ENCODE assay signal across 38 mouse cellular contexts in the genomic region with DNA sequence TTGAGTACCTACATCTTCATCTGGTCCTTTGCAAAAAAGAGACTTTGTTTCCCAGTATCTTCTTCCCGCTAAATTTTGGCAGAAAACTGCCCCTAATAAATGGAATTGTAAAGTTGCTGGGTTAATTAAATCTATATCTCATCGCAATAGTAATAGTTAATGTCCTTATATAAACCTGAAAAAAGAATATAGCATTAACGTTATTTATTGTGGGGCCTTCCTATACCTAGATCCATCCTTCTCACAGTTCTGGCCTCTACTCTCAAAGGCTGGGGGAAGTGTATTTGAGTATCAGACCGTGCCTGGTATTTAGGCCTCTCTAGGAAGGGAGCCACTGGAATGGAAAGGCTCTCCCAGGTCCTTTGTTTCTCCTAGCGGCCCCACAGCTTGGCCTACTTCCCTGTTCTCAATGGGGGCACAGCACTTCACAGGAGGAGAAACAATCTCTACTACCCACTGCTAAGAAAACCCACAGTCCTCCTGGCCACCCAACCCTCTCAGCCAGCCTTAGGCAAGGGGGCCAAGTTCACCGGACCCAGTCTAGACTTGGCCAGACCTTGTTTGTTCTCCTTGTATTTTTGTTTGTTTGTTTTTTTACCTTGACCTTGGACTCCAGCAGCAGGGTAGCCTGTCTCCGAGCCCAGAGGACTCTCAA. TPM values are rescaled to one million over a fixed set of nuclear protein-coding genes. Genes with fewer than 3 reads are reported as not detected.
DNase-seq lines count a peak whose midpoint lies in the region; ATAC-seq and TF ChIP-seq lines count a peak whose summit lies in the region.
"Had no signal": no experiment of that assay in that cellular context is flagged by ENCODE, and none has a peak within 500 bp of the region (broad histone marks: within the 10 kb centered on the region; RNA-seq: fewer than 3 reads in every experiment).

No protein-coding gene starts in this region.

- TF ChIP-seq CTCF in hindbrain, postnatal 0 days (IDR thresholded peaks at IDR 0.05; ENCODE audit: low read depth) = no peak

- H3K9ac ChIP-seq in hindbrain, postnatal 0 days (replicated peaks; ENCODE audit: low read length) = no peak overlapping the region
- H3K9ac ChIP-seq in neural tube, embryonic 14.5 days (replicated peaks; ENCODE audit: low read depth, low read length) = no peak overlapping the region
- H3K9ac ChIP-seq: embryonic facial prominence, embryonic 12.5 days; heart, embryonic 13.5 days; hindbrain, embryonic 12.5 days; kidney, embryonic 15.5 days; limb, embryonic 15.5 days; liver, embryonic 13.5 days; midbrain, embryonic 15.5 days had no signal

- no peak overlapping the region for H3K27ac ChIP-seq in hindbrain, embryonic 10.5 days
- H3K27ac ChIP-seq in hindbrain, postnatal 0 days = no peak overlapping the region
- H3K27ac ChIP-seq in neural tube, embryonic 14.5 days (ENCODE audit: low read depth, low read length) = no peak overlapping the region
- H3K27ac ChIP-seq: embryonic facial prominence, embryonic 12.5 days; heart, embryonic 13.5 days; hindbrain, embryonic 12.5 days; kidney, embryonic 15.5 days; left cerebral cortex, adult 2 months; limb, embryonic 15.5 days; liver, embryonic 13.5 days; midbrain, embryonic 15.5 days; stomach, postnatal 0 days had no signal

- ATAC-seq in hindbrain, postnatal 0 days = no peak
- no peak for ATAC-seq in neural tube, embryonic 14.5 days (ENCODE audit: low read depth)
- ATAC-seq: forebrain, embryonic 16.5 days; lung, postnatal 0 days; midbrain, embryonic 15.5 days; Patski had no signal

- peaks cover 100% of the 10 kb centered on the region for H3K27me3 ChIP-seq in hindbrain, embryonic 10.5 days (ENCODE audit: insufficient read depth, poor library complexity, severe bottlenecking)
- peaks cover 94% of the 10 kb centered on the region for H3K27me3 ChIP-seq in hindbrain, postnatal 0 days (ENCODE audit: insufficient read depth, low read length)
- H3K27me3 ChIP-seq in neural tube, embryonic 14.5 days (ENCODE audit: control insufficient read depth, insufficient read depth, low read length) = peaks cover 54% of the 10 kb centered on the region

- no peaks in the 10 kb centered on the region for H3K36me3 ChIP-seq in hindbrain, embryonic 10.5 days
- H3K36me3 ChIP-seq in hindbrain, postnatal 0 days (ENCODE audit: insufficient read depth, low read length) = no peaks in the 10 kb centered on the region
- no peaks in the 10 kb centered on the region for H3K36me3 ChIP-seq in neural tube, embryonic 14.5 days (ENCODE audit: control insufficient read depth, insufficient read depth, low read length)
- H3K36me3 ChIP-seq: embryonic facial prominence, embryonic 12.5 days; heart, embryonic 13.5 days; hindbrain, embryonic 12.5 days; kidney, embryonic 15.5 days; limb, embryonic 15.5 days; liver, embryonic 13.5 days; midbrain, embryonic 15.5 days had no signal

- no peak overlapping the region for H3K4me2 ChIP-seq in hindbrain, postnatal 0 days (ENCODE audit: low read depth, low read length)
- H3K4me2 ChIP-seq in neural tube, embryonic 14.5 days (ENCODE audit: low read depth, low read length) = peak overlapping the region; percentile 20; the same call in 1 of the 2 replicates
- H3K4me2 ChIP-seq: embryonic facial prominence, embryonic 12.5 days; heart, embryonic 13.5 days; hindbrain, embryonic 12.5 days; kidney, embryonic 15.5 days; limb, embryonic 15.5 days; liver, embryonic 13.5 days; midbrain, embryonic 15.5 days had no signal

- no peaks in the 10 kb centered on the region for H3K9me3 ChIP-seq in hindbrain, embryonic 10.5 days
- H3K9me3 ChIP-seq in hindbrain, postnatal 0 days (ENCODE audit: low read length) = no peaks in the 10 kb centered on the region
- no peaks in the 10 kb centered on the region for H3K9me3 ChIP-seq in neural tube, embryonic 14.5 days (ENCODE audit: control insufficient read depth, low read length)
- H3K9me3 ChIP-seq: embryonic facial prominence, embryonic 12.5 days; heart, embryonic 13.5 days; hindbrain, embryonic 12.5 days; kidney, embryonic 15.5 days; limb, embryonic 15.5 days; liver, embryonic 13.5 days; midbrain, embryonic 15.5 days had no signal

- H3K4me3 ChIP-seq in hindbrain, embryonic 10.5 days = no peak overlapping the region
- H3K4me3 ChIP-seq in hindbrain, postnatal 0 days (ENCODE audit: low read length) = no peak overlapping the region
- no peak overlapping the region for H3K4me3 ChIP-seq in neural tube, embryonic 14.5 days (ENCODE audit: low read depth, low read length)
- H3K4me3 ChIP-seq: embryonic facial prominence, embryonic 12.5 days; heart, embryonic 13.5 days; hindbrain, embryonic 12.5 days; kidney, embryonic 15.5 days; left cerebral cortex, adult 2 months; limb, embryonic 15.5 days; liver, embryonic 13.5 days; megakaryocyte, embryonic 14.5 days; midbrain, embryonic 15.5 days had no signal

- 2% methylated on average over 7 of the region's 7 CpGs for WGBS in hindbrain, embryonic 10.5 days
- WGBS in hindbrain, postnatal 0 days = 2% methylated on average over 7 of the region's 7 CpGs
- 3% methylated on average over 7 of the region's 7 CpGs for WGBS in neural tube, embryonic 14.5 days

- DNase-seq in hindbrain, embryonic 10.5 days (ENCODE audit: low spot score) = peak; percentile 20
- DNase-seq in hindbrain, postnatal 0 days (ENCODE audit: low spot score) = no peak
- peak; percentile 14 for DNase-seq in embryo, embryonic 10 days (ENCODE audit: low spot score)
- peak; percentile 35 for DNase-seq in embryo, embryonic 9.5 days (ENCODE audit: extremely low spot score)
- DNase-seq in right cerebral cortex, adult 18-20 months = no peak
- no peak for DNase-seq in left cerebral cortex, adult 8-10 months (ENCODE audit: low spot score in 2 of 2)
- DNase-seq: adrenal gland, postnatal 10 days; cerebellum, adult 11 months; cerebellum, adult 9-11 months; heart, postnatal 10 days; kidney, adult 18-20 months; kidney, postnatal 25 days; liver, embryonic 13.5 days; lung, adult 18-20 months; lung, postnatal 4 days; spleen, adult 18-20 months; thymus, adult 18-20 months; thymus, postnatal 36 days had no signal

- peaks cover 12% of the 10 kb centered on the region for H3K4me1 ChIP-seq in hindbrain, embryonic 10.5 days (replicated peaks)
- H3K4me1 ChIP-seq in hindbrain, postnatal 0 days (ENCODE audit: insufficient read depth, low read length) = no peaks in the 10 kb centered on the region
- no peaks in the 10 kb centered on the region for H3K4me1 ChIP-seq in neural tube, embryonic 14.5 days (ENCODE audit: control insufficient read depth, insufficient read depth, low read length)
- H3K4me1 ChIP-seq: liver, embryonic 13.5 days had no signal

RNA-seq across cellular contexts. Expression of gene Hoxc13, which starts 2.2 kb away (rescaled TPM):
- 0.09 and 0.16 TPM in 2 replicates for polyA plus RNA-seq in hindbrain, embryonic 10.5 days (2016; fragmentation: Nextera tagmentation; extraction: Ambion mirVana)
- not detected in 2 replicates for total RNA-seq in hindbrain, postnatal 0 days (2014; rRNA removed)
- polyA plus RNA-seq in hindbrain, postnatal 0 days (2015; fragmentation: Nextera tagmentation; extraction: Ambion mirVana) = not detected in 2 replicates
- polyA plus RNA-seq in neural tube, embryonic 14.5 days (2014; fragmentation: Nextera tagmentation; extraction: Ambion mirVana) = not detected in 2 replicates
- not detected for total RNA-seq in left cerebral cortex, adult 8-10 months (2022)
- total RNA-seq: adrenal gland, postnatal 10 days; gastrocnemius, adult 8-10 months; gastrocnemius, postnatal 4 days; heart, adult 8-10 months; heart, postnatal 10 days; layer of hippocampus, adult 18-20 months; layer of hippocampus, postnatal 10 days; left cerebral cortex, adult 2 months; left cerebral cortex, postnatal 36 days; MEL had no signal
- polyA plus RNA-seq: forebrain, embryonic 16.5 days; kidney, embryonic 15.5 days; liver, embryonic 13.5 days; lung, postnatal 0 days; midbrain, embryonic 15.5 days; stomach, postnatal 0 days had no signal

RNA-seq across cellular contexts. Expression of gene Hoxc12, which starts 17.8 kb away (rescaled TPM):
- not detected in 2 replicates for polyA plus RNA-seq in hindbrain, embryonic 10.5 days (2016; fragmentation: Nextera tagmentation; extraction: Ambion mirVana)
- total RNA-seq in hindbrain, postnatal 0 days (2014; rRNA removed) = not detected in 2 replicates
- not detected in 2 replicates for polyA plus RNA-seq in hindbrain, postnatal 0 days (2015; fragmentation: Nextera tagmentation; extraction: Ambion mirVana)
- not detected in 2 replicates for polyA plus RNA-seq in neural tube, embryonic 14.5 days (2014; fragmentation: Nextera tagmentation; extraction: Ambion mirVana)
- total RNA-seq in left cerebral cortex, adult 8-10 months (2022) = not detected
- total RNA-seq: adrenal gland, postnatal 10 days; gastrocnemius, adult 8-10 months; gastrocnemius, postnatal 4 days; heart, adult 8-10 months; heart, postnatal 10 days; layer of hippocampus, adult 18-20 months; layer of hippocampus, postnatal 10 days; left cerebral cortex, adult 2 months; left cerebral cortex, postnatal 36 days; MEL had no signal
- polyA plus RNA-seq: embryonic facial prominence, embryonic 12.5 days; forebrain, embryonic 16.5 days; heart, embryonic 13.5 days; hindbrain, embryonic 12.5 days; kidney, embryonic 15.5 days; liver, embryonic 13.5 days; lung, postnatal 0 days; midbrain, embryonic 15.5 days; Patski; stomach, postnatal 0 days had no signal

RNA-seq across cellular contexts. Expression of gene Hoxc11, which starts 35.5 kb away (rescaled TPM):
- polyA plus RNA-seq in hindbrain, embryonic 10.5 days (2016; fragmentation: Nextera tagmentation; extraction: Ambion mirVana) = not detected in 2 replicates
- total RNA-seq in hindbrain, postnatal 0 days (2014; rRNA removed) = not detected in 2 replicates
- not detected in 2 replicates for polyA plus RNA-seq in hindbrain, postnatal 0 days (2015; fragmentation: Nextera tagmentation; extraction: Ambion mirVana)
- polyA plus RNA-seq in neural tube, embryonic 14.5 days (2014; fragmentation: Nextera tagmentation; extraction: Ambion mirVana) = not detected in 2 replicates
- total RNA-seq in left cerebral cortex, adult 8-10 months (2022) = not detected
- total RNA-seq: heart, adult 8-10 months; heart, postnatal 10 days; layer of hippocampus, adult 18-20 months; layer of hippocampus, postnatal 10 days; left cerebral cortex, adult 2 months; left cerebral cortex, postnatal 36 days; MEL had no signal
- polyA plus RNA-seq: embryonic facial prominence, embryonic 12.5 days; forebrain, embryonic 16.5 days; heart, embryonic 13.5 days; hindbrain, embryonic 12.5 days; liver, embryonic 13.5 days; lung, postnatal 0 days; midbrain, embryonic 15.5 days; Patski; stomach, postnatal 0 days had no signal

RNA-seq across cellular contexts. Expression of gene Hoxc10, which starts 47.9 kb away (rescaled TPM):
- not detected in 2 replicates for polyA plus RNA-seq in hindbrain, embryonic 10.5 days (2016; fragmentation: Nextera tagmentation; extraction: Ambion mirVana)
- not detected in 2 replicates for total RNA-seq in hindbrain, postnatal 0 days (2014; rRNA removed)
- not detected in 2 replicates for polyA plus RNA-seq in hindbrain, postnatal 0 days (2015; fragmentation: Nextera tagmentation; extraction: Ambion mirVana)
- polyA plus RNA-seq in neural tube, embryonic 14.5 days (2014; fragmentation: Nextera tagmentation; extraction: Ambion mirVana) = 46.1 and 94.7 TPM in 2 replicates
- not detected for total RNA-seq in left cerebral cortex, adult 8-10 months (2022)
- total RNA-seq: heart, adult 8-10 months; heart, postnatal 10 days; layer of hippocampus, adult 18-20 months; layer of hippocampus, postnatal 10 days; left cerebral cortex, adult 2 months; left cerebral cortex, postnatal 36 days had no signal
- polyA plus RNA-seq: embryonic facial prominence, embryonic 12.5 days; forebrain, embryonic 16.5 days; heart, embryonic 13.5 days; hindbrain, embryonic 12.5 days; liver, embryonic 13.5 days; lung, postnatal 0 days; midbrain, embryonic 15.5 days; stomach, postnatal 0 days had no signal

RNA-seq across cellular contexts. Expression of gene Hoxc5, which starts 48.5 kb away (rescaled TPM):
- 0.37 and 10.8 TPM in 2 replicates for polyA plus RNA-seq in hindbrain, embryonic 10.5 days (2016; fragmentation: Nextera tagmentation; extraction: Ambion mirVana)
- 5.4 and 8.7 TPM in 2 replicates for total RNA-seq in hindbrain, postnatal 0 days (2014; rRNA removed)
- polyA plus RNA-seq in hindbrain, postnatal 0 days (2015; fragmentation: Nextera tagmentation; extraction: Ambion mirVana) = 6.4 and 7.3 TPM in 2 replicates
- 3.6 and 10.2 TPM in 2 replicates for polyA plus RNA-seq in neural tube, embryonic 14.5 days (2014; fragmentation: Nextera tagmentation; extraction: Ambion mirVana)
- total RNA-seq in left cerebral cortex, adult 8-10 months (2022) = not detected
- total RNA-seq: layer of hippocampus, adult 18-20 months; layer of hippocampus, postnatal 10 days; left cerebral cortex, adult 2 months; left cerebral cortex, postnatal 36 days had no signal
- polyA plus RNA-seq: forebrain, embryonic 16.5 days; lung, postnatal 0 days; midbrain, embryonic 15.5 days had no signal

Comparison
In these comparisons a context has a peak if more than half of its experiments do, and no peak if none do; other contexts are left out.
1. DNase-seq: peak in hindbrain, embryonic 10.5 days (single experiment), embryo, embryonic 10 days (single experiment) and embryo, embryonic 9.5 days (single experiment); none in hindbrain, postnatal 0 days (single experiment), right cerebral cortex, adult 18-20 months (single experiment) and left cerebral cortex, adult 8-10 months (0 of 2).